Mouse (Mus musculus): ENCODE data around the gene Auts2. TPM values are rescaled to one million over a fixed set of nuclear protein-coding genes. Genes with fewer than 3 reads are reported as not detected.

Gene Auts2
- polyA plus RNA-seq, 1 experiment from 2014 or later = 34.5 TPM

DNA sequence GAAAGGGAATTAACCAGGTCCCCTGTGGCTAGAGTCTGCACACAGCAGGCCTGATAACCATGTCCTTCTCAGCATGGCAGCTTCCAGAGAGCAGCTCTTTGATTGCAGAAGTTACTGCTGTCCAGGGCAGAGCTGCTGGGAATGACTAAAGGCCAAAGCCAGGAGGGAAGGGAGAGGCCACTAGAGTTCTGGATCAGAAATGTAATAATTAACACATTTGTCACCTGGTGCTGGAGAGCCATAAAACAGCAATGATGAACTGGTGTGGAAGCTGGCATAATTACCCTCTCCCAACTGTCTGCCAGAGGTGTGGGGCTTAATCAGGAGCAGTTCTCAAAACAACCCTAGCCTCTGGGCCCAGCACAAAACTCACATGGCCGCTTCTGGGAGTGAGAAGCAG, 552.6 kb downstream of the Auts2 start:
- Histone ChIP-seq H3K9ac (ENCODE audit: low read length) (no peak overlapping the region), H3K36me3 (ENCODE audit: control insufficient read depth, insufficient read depth, low read length) (no peaks in the 10 kb centered on the region), H3K27ac (ENCODE audit: low read depth, low read length) (no peak overlapping the region), H3K4me1 (ENCODE audit: control insufficient read depth, insufficient read depth, low read length) (no peaks in the 10 kb centered on the region; the same call in 1 of the 2 replicates), H3K27me3 (replicated peaks; ENCODE audit: control insufficient read depth, insufficient read depth, low read length) (no peaks in the 10 kb centered on the region), H3K4me2 (ENCODE audit: low read length) (no peak overlapping the region), H3K4me3 (ENCODE audit: low read depth, low read length) (no peak overlapping the region), H3K9me3 (replicated peaks; ENCODE audit: control insufficient read depth, low read length) (no peaks in the 10 kb centered on the region)
- DNase-seq (ENCODE audit: low spot score) (no peak), ATAC-seq (no peak)
- WGBS = 64% methylated on average over 1 of the region's 1 CpGs

DNA sequence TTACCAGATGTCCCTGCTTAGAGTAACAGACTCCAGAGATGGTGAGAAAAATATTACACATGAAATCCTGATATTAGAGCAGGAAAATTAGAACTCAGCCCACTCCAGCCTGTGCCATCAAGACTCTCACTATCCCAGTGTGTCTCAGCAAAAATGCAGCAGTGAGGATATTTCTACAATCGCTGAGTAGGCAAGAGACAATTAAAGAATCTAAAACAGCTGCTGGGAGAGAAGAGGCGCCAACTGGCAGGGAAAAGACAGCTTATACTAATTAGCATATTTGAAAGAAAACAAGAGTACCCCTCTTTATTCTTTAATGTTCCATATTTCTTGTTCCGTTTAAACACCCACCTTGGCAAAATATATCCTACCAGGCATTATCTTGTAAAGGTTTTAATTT, 561.7 kb downstream of the Auts2 start:
- Histone ChIP-seq H3K4me1 (ENCODE audit: control insufficient read depth, insufficient read depth, low read length) (0 out of 2 replicates have a peak, but pooled peaks cover 3% of the 10 kb centered on the region), H3K27ac (ENCODE audit: low read depth, low read length) (no peak overlapping the region), H3K27me3 (replicated peaks; ENCODE audit: control insufficient read depth, insufficient read depth, low read length) (no peaks in the 10 kb centered on the region), H3K4me2 (ENCODE audit: low read length) (no peak overlapping the region), H3K9me3 (replicated peaks; ENCODE audit: control insufficient read depth, low read length) (no peaks in the 10 kb centered on the region), H3K36me3 (ENCODE audit: control insufficient read depth, insufficient read depth, low read length) (no peaks in the 10 kb centered on the region), H3K4me3 (ENCODE audit: low read depth, low read length) (no peak overlapping the region), H3K9ac (ENCODE audit: low read length) (no peak overlapping the region)
- DNase-seq (ENCODE audit: low spot score) = peak; percentile 68
- no peak for ATAC-seq
- WGBS = 45% methylated on average over 3 of the region's 3 CpGs

DNA sequence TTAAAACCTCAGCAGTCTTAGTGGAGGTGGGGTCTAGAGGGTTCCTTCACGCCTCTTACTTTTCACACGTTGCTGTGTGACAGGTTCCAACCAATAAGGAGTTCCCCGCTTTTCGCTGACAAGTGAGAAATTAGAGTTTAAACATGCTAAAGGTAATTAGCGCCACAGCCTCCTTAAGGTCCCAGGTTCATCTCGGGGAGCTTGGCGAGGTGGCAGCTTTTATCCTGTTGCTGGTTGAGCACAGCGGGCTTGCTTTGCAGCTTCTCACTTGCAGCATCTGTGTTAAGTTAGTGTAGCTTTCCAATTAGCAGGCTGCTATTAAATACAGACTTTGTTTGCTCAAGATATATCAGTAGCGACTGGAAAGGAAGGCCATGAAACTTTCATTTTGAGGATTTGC, 564.2 kb downstream of the Auts2 start:
- 38% methylated on average over 9 of the region's 9 CpGs for WGBS
- ATAC-seq = peak; percentile 72; the same call in 1 of the 2 replicates
- no peak overlapping the region for H3K4me3 ChIP-seq (ENCODE audit: low read depth, low read length)
- no peaks in the 10 kb centered on the region for H3K4me1 ChIP-seq (ENCODE audit: control insufficient read depth, insufficient read depth, low read length)
- H3K4me2 ChIP-seq (ENCODE audit: low read length) = no peak overlapping the region
- H3K9ac ChIP-seq (ENCODE audit: low read length) = no peak overlapping the region
- DNase-seq (ENCODE audit: low spot score) = peak; percentile 77
- no peaks in the 10 kb centered on the region for H3K9me3 ChIP-seq (replicated peaks; ENCODE audit: control insufficient read depth, low read length)
- H3K36me3 ChIP-seq (ENCODE audit: control insufficient read depth, insufficient read depth, low read length) = no peaks in the 10 kb centered on the region
- no peaks in the 10 kb centered on the region for H3K27me3 ChIP-seq (replicated peaks; ENCODE audit: control insufficient read depth, insufficient read depth, low read length)
- H3K27ac ChIP-seq (ENCODE audit: low read depth, low read length) = peak overlapping the region; percentile 49; the same call in 1 of the 2 replicates

- Histone ChIP-seq H3K4me2 (ENCODE audit: low read length) (no peak overlapping the region), H3K4me1 (ENCODE audit: control insufficient read depth, insufficient read depth, low read length) (peaks cover 1% of the 10 kb centered on the region; the same call in 1 of the 2 replicates), H3K27me3 (replicated peaks; ENCODE audit: control insufficient read depth, insufficient read depth, low read length) (no peaks in the 10 kb centered on the region), H3K4me3 (ENCODE audit: low read depth, low read length) (no peak overlapping the region), H3K9me3 (replicated peaks; ENCODE audit: control insufficient read depth, low read length) (no peaks in the 10 kb centered on the region), H3K27ac (ENCODE audit: low read depth, low read length) (no peak overlapping the region), H3K9ac (ENCODE audit: low read length) (no peak overlapping the region), H3K36me3 (ENCODE audit: control insufficient read depth, insufficient read depth, low read length) (no peaks in the 10 kb centered on the region)
- no peak for ATAC-seq
- no peak for DNase-seq (ENCODE audit: low spot score)
- 58% methylated on average over 3 of the region's 3 CpGs for WGBS
These were observed 565.6 kb downstream of the Auts2 start for GRCm38 (mm10) chr5:131977497-131977896.

- 82% methylated on average over 2 of the region's 2 CpGs for WGBS
- Histone ChIP-seq H3K27ac (ENCODE audit: low read depth, low read length) (no peak overlapping the region), H3K4me1 (ENCODE audit: control insufficient read depth, insufficient read depth, low read length) (peaks cover 17% of the 10 kb centered on the region; the same call in 1 of the 2 replicates), H3K4me3 (ENCODE audit: low read depth, low read length) (no peak overlapping the region), H3K9me3 (replicated peaks; ENCODE audit: control insufficient read depth, low read length) (no peaks in the 10 kb centered on the region), H3K27me3 (replicated peaks; ENCODE audit: control insufficient read depth, insufficient read depth, low read length) (no peaks in the 10 kb centered on the region), H3K9ac (ENCODE audit: low read length) (no peak overlapping the region), H3K4me2 (ENCODE audit: low read length) (no peak overlapping the region), H3K36me3 (ENCODE audit: control insufficient read depth, insufficient read depth, low read length) (no peaks in the 10 kb centered on the region)
- DNase-seq (ENCODE audit: low spot score) (no peak), ATAC-seq (no peak)
These were observed 571.2 kb downstream of the Auts2 start for GRCm38 (mm10) chr5:131971901-131972300.

DNA sequence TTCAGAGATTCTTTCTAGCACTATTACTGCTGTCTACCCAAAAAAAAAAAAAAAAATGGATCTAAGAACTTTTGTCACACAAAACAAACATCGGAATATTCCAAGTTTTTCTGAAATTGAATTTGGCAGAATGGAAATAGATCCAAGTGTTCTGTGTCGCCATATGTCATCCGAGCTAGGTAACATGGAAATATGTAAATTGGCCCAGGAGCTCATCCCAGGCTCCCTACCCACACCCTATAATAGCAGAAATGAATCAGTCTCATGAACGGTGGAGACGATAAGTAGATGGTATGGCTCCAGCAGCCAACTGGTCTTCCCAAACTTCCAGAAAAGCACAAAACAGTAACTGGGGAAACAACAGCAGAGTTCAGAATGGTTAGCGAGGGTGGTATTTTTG, 577.6 kb downstream of the Auts2 start:
- DNase-seq (ENCODE audit: low spot score) (no peak), ATAC-seq (no peak)
- Histone ChIP-seq H3K4me1 (ENCODE audit: control insufficient read depth, insufficient read depth, low read length) (peaks cover 15% of the 10 kb centered on the region; the same call in 1 of the 2 replicates), H3K4me3 (ENCODE audit: low read depth, low read length) (no peak overlapping the region), H3K27me3 (replicated peaks; ENCODE audit: control insufficient read depth, insufficient read depth, low read length) (no peaks in the 10 kb centered on the region), H3K36me3 (ENCODE audit: control insufficient read depth, insufficient read depth, low read length) (no peaks in the 10 kb centered on the region), H3K9me3 (replicated peaks; ENCODE audit: control insufficient read depth, low read length) (no peaks in the 10 kb centered on the region), H3K27ac (ENCODE audit: low read depth, low read length) (no peak overlapping the region), H3K4me2 (ENCODE audit: low read length) (no peak overlapping the region), H3K9ac (ENCODE audit: low read length) (no peak overlapping the region)
- 71% methylated on average over 6 of the region's 6 CpGs for WGBS

GRCm38 (mm10) chr5:131963565-131963964, 579.6 kb downstream of the Auts2 start:
- H3K27me3 ChIP-seq (replicated peaks; ENCODE audit: control insufficient read depth, insufficient read depth, low read length) = no peaks in the 10 kb centered on the region
- no peak overlapping the region for H3K9ac ChIP-seq (ENCODE audit: low read length)
- no peak overlapping the region for H3K4me2 ChIP-seq (ENCODE audit: low read length)
- no peaks in the 10 kb centered on the region for H3K36me3 ChIP-seq (ENCODE audit: control insufficient read depth, insufficient read depth, low read length)
- H3K9me3 ChIP-seq (replicated peaks; ENCODE audit: control insufficient read depth, low read length) = no peaks in the 10 kb centered on the region
- 63% methylated on average over 4 of the region's 4 CpGs for WGBS
- H3K4me3 ChIP-seq (ENCODE audit: low read depth, low read length) = no peak overlapping the region
- no peak overlapping the region for H3K27ac ChIP-seq (ENCODE audit: low read depth, low read length)
- peaks cover 14% of the 10 kb centered on the region; the same call in 1 of the 2 replicates for H3K4me1 ChIP-seq (ENCODE audit: control insufficient read depth, insufficient read depth, low read length)
- DNase-seq (ENCODE audit: low spot score) = peak; percentile 78
- ATAC-seq = peak; percentile 54; the same call in 1 of the 2 replicates

DNA sequence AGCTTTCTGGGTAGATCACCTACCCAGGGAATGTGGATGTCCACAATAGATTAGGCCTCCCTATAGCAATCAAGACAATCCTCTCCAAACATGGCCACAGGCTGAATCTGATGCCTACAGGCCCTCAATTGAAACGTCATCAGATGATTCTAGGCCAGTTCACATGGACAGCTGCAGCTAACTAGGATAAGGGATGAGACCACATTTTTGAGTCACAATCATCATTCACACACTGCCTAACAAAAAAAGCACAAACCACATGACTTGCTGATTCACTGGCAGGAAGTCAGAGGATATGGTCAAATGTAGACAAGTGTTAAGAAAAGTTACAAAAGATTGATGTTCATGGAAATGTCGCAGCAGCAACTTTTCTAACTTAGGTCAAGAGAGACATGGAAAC, 581.3 kb downstream of the Auts2 start:
- Histone ChIP-seq H3K27ac (ENCODE audit: low read depth, low read length) (no peak overlapping the region), H3K9me3 (replicated peaks; ENCODE audit: control insufficient read depth, low read length) (no peaks in the 10 kb centered on the region), H3K4me3 (ENCODE audit: low read depth, low read length) (no peak overlapping the region), H3K4me2 (ENCODE audit: low read length) (no peak overlapping the region), H3K9ac (ENCODE audit: low read length) (no peak overlapping the region), H3K36me3 (ENCODE audit: control insufficient read depth, insufficient read depth, low read length) (no peaks in the 10 kb centered on the region), H3K4me1 (ENCODE audit: control insufficient read depth, insufficient read depth, low read length) (peaks cover 7% of the 10 kb centered on the region; the same call in 1 of the 2 replicates), H3K27me3 (replicated peaks; ENCODE audit: control insufficient read depth, insufficient read depth, low read length) (no peaks in the 10 kb centered on the region)
- 85% methylated on average over 2 of the region's 2 CpGs for WGBS
- DNase-seq (ENCODE audit: low spot score) (no peak), ATAC-seq (no peak)

DNA sequence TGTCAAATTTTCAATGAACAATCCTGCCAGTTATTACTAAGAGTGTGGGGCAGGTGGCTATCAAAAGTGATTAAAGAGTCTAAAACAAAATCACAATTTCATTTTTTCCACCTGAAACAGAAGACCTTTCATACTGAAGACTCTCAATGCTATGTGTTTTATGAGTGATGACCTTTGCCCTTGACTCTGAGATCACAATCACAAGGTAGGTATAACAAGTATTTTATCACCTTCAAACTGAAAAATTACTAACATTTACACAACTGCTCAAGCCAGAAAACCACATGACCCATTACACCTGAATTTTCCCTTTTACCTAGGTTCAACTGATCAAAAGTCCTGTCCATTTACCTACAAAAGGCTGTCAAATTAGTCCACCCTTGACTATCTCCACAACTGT, 582.7 kb downstream of the Auts2 start:
- Histone ChIP-seq H3K27ac (ENCODE audit: low read depth, low read length) (no peak overlapping the region), H3K9ac (ENCODE audit: low read length) (no peak overlapping the region), H3K36me3 (ENCODE audit: control insufficient read depth, insufficient read depth, low read length) (no peaks in the 10 kb centered on the region), H3K4me1 (ENCODE audit: control insufficient read depth, insufficient read depth, low read length) (peaks cover 16% of the 10 kb centered on the region), H3K4me3 (ENCODE audit: low read depth, low read length) (no peak overlapping the region), H3K27me3 (replicated peaks; ENCODE audit: control insufficient read depth, insufficient read depth, low read length) (no peaks in the 10 kb centered on the region), H3K9me3 (replicated peaks; ENCODE audit: control insufficient read depth, low read length) (no peaks in the 10 kb centered on the region), H3K4me2 (ENCODE audit: low read length) (no peak overlapping the region)
- no peak for ATAC-seq
- DNase-seq (ENCODE audit: low spot score) = no peak
